Mouse (Mus musculus) myocyte (in vitro differentiated cells): ENCODE measurements around the gene Pan3.

Source experiments
- POLR2A ChIP-seq: IDR thresholded peaks from one replicate; pipeline ENCODE4 v1.6.1; 2011; ENCODE audit warnings: low read depth, mild to moderate bottlenecking, control low read depth, moderate library complexity; ENCODE audit not compliant: insufficient read length
- TCF3 ChIP-seq: IDR thresholded peaks from one replicate; pipeline ENCODE4 v1.6.1; 2011; ENCODE audit warnings: low read depth, control low read depth; ENCODE audit not compliant: insufficient read length
- USF1 ChIP-seq: IDR thresholded peaks from one replicate; pipeline ENCODE4 v1.6.1; 2011; ENCODE audit warnings: low read depth, mild to moderate bottlenecking, control low read depth, moderate library complexity

DNA sequence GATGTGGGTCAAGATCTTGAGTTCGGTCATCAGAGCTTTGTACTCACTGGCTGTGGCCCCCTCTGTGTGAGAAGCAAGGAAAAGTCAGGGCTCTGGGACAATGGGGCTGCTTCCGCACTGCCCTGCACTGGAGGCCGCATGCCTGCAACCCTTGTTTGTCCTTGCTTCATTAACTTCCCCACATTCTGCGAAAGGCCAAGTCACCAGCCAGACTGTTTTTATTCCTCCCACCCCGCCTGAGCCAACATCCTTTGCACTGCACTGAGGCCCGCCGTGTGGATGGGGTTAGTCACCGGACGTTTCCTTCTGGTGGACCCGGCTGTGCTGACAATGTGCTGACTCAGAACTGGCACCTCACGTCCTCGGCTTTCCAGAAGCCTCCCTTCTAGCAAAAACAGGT, 159.9 kb downstream of the Pan3 start:
- TF ChIP-seq TCF3: no peak
- no peak for TF ChIP-seq USF1
- TF ChIP-seq POLR2A: no peak
